ENCODE assay signal across 15 mouse cellular contexts in the genomic region with DNA sequence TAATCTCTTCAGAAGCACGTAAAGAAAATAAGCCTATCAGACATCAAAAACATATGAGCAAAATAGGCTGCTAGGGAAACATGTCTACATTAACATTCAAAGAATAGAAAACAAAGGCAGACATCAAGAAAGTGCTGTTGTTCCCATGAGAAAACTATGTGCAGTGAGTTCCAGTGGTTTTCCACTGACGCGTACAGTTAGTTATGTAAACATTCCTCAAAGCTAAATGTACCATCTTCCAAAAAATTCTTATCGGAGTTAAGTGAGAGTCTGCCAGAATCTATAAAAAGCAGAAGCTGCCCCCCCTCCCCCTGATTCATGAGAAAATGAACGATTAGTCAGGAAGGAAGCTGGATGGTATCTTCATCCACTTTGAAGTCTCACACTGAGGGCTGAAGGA.
"Had no signal": no experiment of that assay in that cellular context is flagged by ENCODE, and none has a peak within 500 bp of the region (broad histone marks: within the 10 kb centered on the region; RNA-seq: fewer than 3 reads in every experiment).

No protein-coding gene starts in this region.

- H3K36me3 ChIP-seq: intestine, embryonic 15.5 days; kidney, embryonic 15.5 days; limb, embryonic 10.5 days; liver, embryonic 15.5 days; midbrain, embryonic 12.5 days; stomach, embryonic 15.5 days had no signal

- H3K27me3 ChIP-seq: intestine, embryonic 15.5 days; kidney, embryonic 15.5 days; liver, embryonic 15.5 days; megakaryocyte, embryonic 14.5 days; midbrain, embryonic 12.5 days; stomach, embryonic 15.5 days had no signal

- H3K27ac ChIP-seq: intestine, embryonic 15.5 days; kidney, embryonic 15.5 days; left cerebral cortex, adult 2 months; limb, embryonic 10.5 days; liver, embryonic 15.5 days; macrophage; midbrain, embryonic 12.5 days; stomach, embryonic 15.5 days had no signal

- H3K4me1 ChIP-seq: intestine, embryonic 15.5 days; kidney, embryonic 15.5 days; limb, embryonic 10.5 days; liver, embryonic 15.5 days; megakaryocyte, embryonic 14.5 days; midbrain, embryonic 12.5 days; stomach, embryonic 15.5 days had no signal

- H3K4me2 ChIP-seq: intestine, embryonic 15.5 days; kidney, embryonic 15.5 days; liver, embryonic 11.5 days; liver, embryonic 15.5 days; midbrain, embryonic 12.5 days; stomach, embryonic 15.5 days had no signal

- H3K9me3 ChIP-seq: intestine, embryonic 15.5 days; kidney, embryonic 15.5 days; limb, embryonic 10.5 days; liver, embryonic 15.5 days; megakaryocyte, embryonic 14.5 days; midbrain, embryonic 12.5 days; stomach, embryonic 15.5 days had no signal

- H3K9ac ChIP-seq: intestine, embryonic 15.5 days; kidney, embryonic 15.5 days; liver, embryonic 15.5 days; midbrain, embryonic 12.5 days; stomach, embryonic 15.5 days had no signal

- H3K4me3 ChIP-seq: intestine, embryonic 15.5 days; kidney, embryonic 15.5 days; left cerebral cortex, adult 2 months; limb, embryonic 10.5 days; liver, embryonic 15.5 days; megakaryocyte, embryonic 14.5 days; midbrain, embryonic 12.5 days; stomach, embryonic 15.5 days had no signal

- ATAC-seq: intestine, embryonic 15.5 days; midbrain, embryonic 16.5 days had no signal

- DNase-seq: kidney, adult 18-20 months; kidney, postnatal 25 days; right cerebral cortex, postnatal 14 days; thymus, postnatal 36 days had no signal
